Mouse (Mus musculus) spleen, postnatal 36 days (tissue): Measurements from ENCODE around the gene Ube2g2.
"Not testable (repeated sequence)": the region's sequence is repeated elsewhere in the genome, so short reads cannot be mapped to it uniquely, and the experiment has no call there.

Source experiments
- DNase-seq, 2 experiments: peaks; one replicate each; pipeline ENCODE4 v3.0.0; 2022; ENCODE audit warnings: low spot score in 2 of 2, mixed read lengths in 1 of 2

Ube2g2 gene

GRCm38 (mm10) chr10:77636234-77636922 is 14.3 kb downstream of the Ube2g2 start:
- DNase-seq: no peak

GRCm38 (mm10) chr10:77638956-77639355 is 16.9 kb downstream of the Ube2g2 start:
- no peak for DNase-seq

GRCm38 (mm10) chr10:77643160-77643559 is 21.1 kb downstream of the Ube2g2 start:
- no peak for DNase-seq

GRCm38 (mm10) chr10:77645571-77645970 is 23.5 kb downstream of the Ube2g2 start:
- no peak for DNase-seq

- no peak for DNase-seq
These were observed 25.4 kb downstream of the Ube2g2 start for GRCm38 (mm10) chr10:77647461-77647860.

- no peak for DNase-seq
These were observed 25.8 kb downstream of the Ube2g2 start for GRCm38 (mm10) chr10:77647901-77648300.

GRCm38 (mm10) chr10:77652046-77652445 is 30.0 kb downstream of the Ube2g2 start:
- DNase-seq: peak; percentile 46 to 47

- DNase-seq: no peak
These were observed 36.4 kb downstream of the Ube2g2 start for GRCm38 (mm10) chr10:77658286-77658994.

GRCm38 (mm10) chr10:77663949-77664665 is 42.0 kb downstream of the Ube2g2 start:
- DNase-seq: no peak

- no peak for DNase-seq
These were observed 44.3 kb downstream of the Ube2g2 start for GRCm38 (mm10) chr10:77666342-77666741.

- no peak for DNase-seq
These were observed 45.3 kb downstream of the Ube2g2 start for GRCm38 (mm10) chr10:77667402-77667801.

GRCm38 (mm10) chr10:77670710-77671109 is 48.6 kb downstream of the Ube2g2 start:
- peak in 1 of 2 experiments; percentile 21 for DNase-seq

- DNase-seq: no peak
These were observed 49.4 kb downstream of the Ube2g2 start for GRCm38 (mm10) chr10:77671519-77671918.

- DNase-seq: peak; percentile 67 to 68
These were observed 51.7 kb downstream of the Ube2g2 start for GRCm38 (mm10) chr10:77673765-77674164.

GRCm38 (mm10) chr10:77677562-77677961 is 55.5 kb downstream of the Ube2g2 start:
- peak; percentile 31 to 40 for DNase-seq

- DNase-seq: no peak
These were observed 60.9 kb downstream of the Ube2g2 start for GRCm38 (mm10) chr10:77682994-77683393.

- DNase-seq: no peak
These were observed 62.1 kb downstream of the Ube2g2 start for GRCm38 (mm10) chr10:77684181-77684580.

- no peak for DNase-seq
These were observed 64.0 kb downstream of the Ube2g2 start, which contains the start of gene Tspear for GRCm38 (mm10) chr10:77685895-77686664. Gene Tspear, plus strand, starts transcription at chr10:77686569.

- no peak for DNase-seq
These were observed 64.9 kb downstream of the Ube2g2 start for GRCm38 (mm10) chr10:77687021-77687420.

GRCm38 (mm10) chr10:77690356-77690807 is 68.3 kb downstream of the Ube2g2 start, which contains the start of gene Gm19402:
Gene Gm19402, minus strand, starts transcription at chr10:77690757.
- not testable (repeated sequence) for DNase-seq
